Mouse (Mus musculus) C2C12 (cell line): ENCODE results near the gene Gpc2.

Source experiments
- CTCF ChIP-seq: IDR thresholded peaks from one replicate; pipeline ENCODE4 v1.5.1; 2011; ENCODE audit not compliant: control insufficient read depth, insufficient read depth, insufficient read length
- MYOD1 ChIP-seq: IDR thresholded peaks from one replicate; pipeline ENCODE4 v1.6.1; 2011; ENCODE audit warnings: low read depth; ENCODE audit not compliant: control insufficient read depth, insufficient read length

- TF ChIP-seq CTCF (no peak), MYOD1 (no peak)
Measured at GRCm38 (mm10) chr5:138262582-138263240, 17.1 kb downstream of the Gpc2 start.
